Mouse (Mus musculus) heart, embryonic 14.5 days (tissue): ENCODE results near the gene Stx2. TPM values are rescaled to one million over a fixed set of nuclear protein-coding genes. Genes with fewer than 3 reads are reported as not detected.
"Not testable (repeated sequence)": the region's sequence is repeated elsewhere in the genome, so short reads cannot be mapped to it uniquely, and the experiment has no call there.

Experiments used
- ATAC-seq: fragments of 200-750 bp; cut with Nextera tagmentation; 2 replicates; pipeline ENCODE4 v1.8.0; 2017; ENCODE audit warnings: low read depth, moderate TSS enrichment; ENCODE audit not compliant: insufficient number of reproducible peaks, insufficient read depth, low FRiP score
- H3K27ac ChIP-seq, 2 experiments: fragments of 200-500 bp in 1 of 2; fragments of 300-500 bp in 1 of 2; sonication (generic) in 1 of 2; replicated peaks in 1 of 2; 2 replicates each; pipeline ENCODE4 v1.5.1; 2012 to 2014; ENCODE audit warnings: low read depth in 2 of 2, low read length in 2 of 2, control low read depth in 1 of 2, mild to moderate bottlenecking in 1 of 2, mixed read lengths in 1 of 2; ENCODE audit not compliant: control insufficient read depth in 1 of 2, insufficient read depth in 1 of 2
- H3K27me3 ChIP-seq: fragments of 300-500 bp; sonication (generic); 2 replicates; pipeline ENCODE4 v1.6.1; 2014; ENCODE audit warnings: mild to moderate bottlenecking, low read length, control low read depth; ENCODE audit not compliant: control insufficient read depth, insufficient read depth
- H3K36me3 ChIP-seq: fragments of 300-500 bp; sonication (generic); 2 replicates; pipeline ENCODE4 v1.6.1; 2014; ENCODE audit warnings: mild to moderate bottlenecking, control low read depth, low read length, mixed read lengths; ENCODE audit not compliant: control insufficient read depth, insufficient read depth
- H3K4me1 ChIP-seq, 2 experiments: fragments of 200-500 bp in 1 of 2; fragments of 300-500 bp in 1 of 2; sonication (generic) in 1 of 2; 2 replicates each; pipeline ENCODE4 v1.6.1; 2012 to 2014; ENCODE audit warnings: low read length in 2 of 2, control low read depth in 1 of 2, mixed read lengths in 1 of 2; ENCODE audit not compliant: control insufficient read depth in 2 of 2, insufficient read depth in 2 of 2
- H3K4me2 ChIP-seq: fragments of 300-500 bp; sonication (generic); 2 replicates; pipeline ENCODE4 v1.6.1; 2014; ENCODE audit warnings: mild to moderate bottlenecking, low read length
- H3K4me3 ChIP-seq, 2 experiments: fragments of 200-500 bp in 1 of 2; fragments of 300-500 bp in 1 of 2; sonication (generic) in 1 of 2; 2 replicates each; pipeline ENCODE4 v1.5.1; 2012 to 2014; ENCODE audit warnings: low read length in 2 of 2, mild to moderate bottlenecking in 2 of 2, control low read depth in 1 of 2, low read depth in 1 of 2, moderate library complexity in 1 of 2; ENCODE audit not compliant: control insufficient read depth in 1 of 2, insufficient read depth in 1 of 2
- H3K9ac ChIP-seq: fragments of 300-500 bp; sonication (generic); 2 replicates; pipeline ENCODE4 v1.6.1; 2014; ENCODE audit warnings: mild to moderate bottlenecking, low read length
- H3K9me3 ChIP-seq: fragments of 300-500 bp; sonication (generic); 2 replicates; pipeline ENCODE4 v1.6.1; 2016; ENCODE audit warnings: low read length, control low read depth; ENCODE audit not compliant: control insufficient read depth
- WGBS: fragments of 180-500 bp; shearing (Covaris S2); extraction: QIAGEN DNeasy Blood & Tissue Kit; methylation state at CpG from one replicate; pipeline ENCODE4 v1.1.7; 2014; 5-methylcytosine and 5-hydroxymethylcytosine counted together
- polyA plus RNA-seq: library from polyadenylated mRNA; unstranded; fragments of >200 nt; fragmentation: Nextera tagmentation; extraction: Ambion mirVana; gene quantifications from 2 replicates; pipeline ENCODE4 v1.2.1, GENCODE M21; 2014

The Stx2 gene
- polyA plus RNA-seq, 1 experiment from 2014 or later, result 21.3 TPM

- Histone ChIP-seq H3K27ac (no peak overlapping the region), H3K9ac (no peak overlapping the region), H3K9me3 (no peaks in the 10 kb centered on the region), H3K27me3 (no peaks in the 10 kb centered on the region), H3K36me3 (peaks cover 65% of the 10 kb centered on the region), H3K4me1 (no peaks in the 10 kb centered on the region), H3K4me3 (no peak overlapping the region), H3K4me2 (no peak overlapping the region)
- ATAC-seq, result no peak
- WGBS, result 83% methylated on average over 19 of the region's 19 CpGs
These were observed 21.0 kb downstream of the Stx2 start for GRCm38 (mm10) chr5:128987141-128987954.

- no peak for ATAC-seq
- no peak overlapping the region for H3K27ac ChIP-seq
- H3K9me3 ChIP-seq, result no peaks in the 10 kb centered on the region
- peaks cover 51% of the 10 kb centered on the region for H3K36me3 ChIP-seq
- H3K4me1 ChIP-seq, result no peaks in the 10 kb centered on the region
- no peak overlapping the region for H3K4me3 ChIP-seq
- H3K27me3 ChIP-seq, result no peaks in the 10 kb centered on the region
- H3K9ac ChIP-seq, result no peak overlapping the region
- no peak overlapping the region for H3K4me2 ChIP-seq
- 93% methylated on average over 13 of the region's 13 CpGs for WGBS
These were observed 22.4 kb downstream of the Stx2 start for GRCm38 (mm10) chr5:128985946-128986345.

DNA sequence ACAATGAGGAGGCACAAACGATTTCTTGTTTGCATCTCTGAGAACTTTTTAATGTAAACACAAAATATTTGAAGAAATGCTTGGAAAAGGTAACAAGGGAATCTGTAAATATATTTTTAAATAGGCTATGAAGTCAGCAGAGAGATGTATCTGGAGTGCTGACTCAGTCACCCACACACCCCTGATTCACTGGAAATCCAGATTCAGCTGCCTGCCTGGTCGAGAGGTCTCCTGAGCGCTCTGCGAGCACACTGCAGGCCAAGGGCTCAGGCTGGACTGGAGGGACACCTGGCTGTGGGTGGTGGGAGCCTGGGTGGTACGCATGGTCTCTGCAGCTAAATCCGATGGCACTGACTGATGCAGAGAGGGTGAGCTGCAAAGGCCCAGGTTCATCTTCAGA is 23.8 kb downstream of the Stx2 start:
- no peak overlapping the region for H3K9ac ChIP-seq
- no peak for ATAC-seq
- no peak overlapping the region for H3K4me2 ChIP-seq
- H3K36me3 ChIP-seq, result peaks cover 40% of the 10 kb centered on the region
- no peak overlapping the region for H3K4me3 ChIP-seq
- H3K27me3 ChIP-seq, result no peaks in the 10 kb centered on the region
- H3K9me3 ChIP-seq, result no peaks in the 10 kb centered on the region
- no peak overlapping the region for H3K27ac ChIP-seq
- no peaks in the 10 kb centered on the region for H3K4me1 ChIP-seq
- 86% methylated on average over 6 of the region's 6 CpGs for WGBS

DNA sequence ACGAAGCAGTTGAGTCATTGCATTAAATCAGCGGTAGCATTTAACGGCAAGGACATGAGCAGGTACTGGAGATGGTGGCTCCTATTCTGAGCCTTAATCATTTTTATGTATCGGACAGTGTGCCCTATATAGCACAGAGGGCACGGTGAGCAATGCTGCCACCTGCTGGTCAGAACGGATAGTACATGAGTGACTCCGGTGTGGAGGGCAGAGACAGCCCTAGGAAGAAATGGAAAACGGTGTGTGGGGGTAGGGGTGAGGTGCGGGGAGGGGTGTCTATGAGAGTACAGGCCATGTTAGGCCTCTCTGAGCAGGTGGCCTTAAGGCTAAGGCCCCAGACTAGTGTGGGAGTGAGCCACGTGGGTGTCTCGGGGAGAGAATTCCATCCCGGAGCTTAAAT is 26.8 kb downstream of the Stx2 start:
- Histone ChIP-seq H3K27me3 (no peaks in the 10 kb centered on the region), H3K4me1 (no peaks in the 10 kb centered on the region), H3K27ac (no peak overlapping the region), H3K9me3 (no peaks in the 10 kb centered on the region), H3K36me3 (peaks cover 21% of the 10 kb centered on the region), H3K9ac (no peak overlapping the region), H3K4me2 (no peak overlapping the region), H3K4me3 (no peak overlapping the region)
- 23% methylated on average over 12 of the region's 12 CpGs for WGBS
- ATAC-seq, result no peak; the same call in 1 of the 2 replicates

- H3K4me1 ChIP-seq, result no peaks in the 10 kb centered on the region
- no peak for ATAC-seq
- 56% methylated on average over 7 of the region's 7 CpGs for WGBS
- no peak overlapping the region for H3K4me2 ChIP-seq
- peaks cover 14% of the 10 kb centered on the region for H3K36me3 ChIP-seq
- H3K4me3 ChIP-seq, result no peak overlapping the region
- H3K9me3 ChIP-seq, result no peaks in the 10 kb centered on the region
- H3K9ac ChIP-seq, result no peak overlapping the region
- H3K27me3 ChIP-seq, result no peaks in the 10 kb centered on the region
- H3K27ac ChIP-seq, result no peak overlapping the region
These were observed 27.5 kb downstream of the Stx2 start for GRCm38 (mm10) chr5:128980857-128981256.

DNA sequence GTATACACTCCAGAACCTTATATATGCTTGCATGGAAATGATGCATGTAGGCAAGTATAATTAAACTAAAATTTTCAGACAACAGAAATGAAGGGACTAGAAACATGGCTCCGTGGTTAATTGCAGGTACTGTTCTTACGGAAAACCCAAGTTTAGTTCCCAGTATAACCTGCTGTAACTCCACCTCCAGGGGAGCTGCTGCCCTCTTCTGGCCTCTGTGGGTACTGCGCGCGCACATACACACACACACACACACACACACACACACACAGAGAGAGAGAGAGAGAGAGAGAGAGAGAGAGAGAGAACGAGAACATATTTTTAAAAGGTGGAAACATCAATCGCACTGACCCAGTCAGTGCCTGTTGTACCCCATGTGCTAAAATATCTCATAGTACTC is 29.4 kb downstream of the Stx2 start:
- ATAC-seq, result no peak
- Histone ChIP-seq H3K36me3 (no peaks in the 10 kb centered on the region), H3K9ac (no peak overlapping the region), H3K4me3 (no peak overlapping the region), H3K4me1 (no peaks in the 10 kb centered on the region), H3K27me3 (no peaks in the 10 kb centered on the region), H3K4me2 (no peak overlapping the region), H3K27ac (no peak overlapping the region), H3K9me3 (no peaks in the 10 kb centered on the region)
- WGBS, result 94% methylated on average over 7 of the region's 7 CpGs

DNA sequence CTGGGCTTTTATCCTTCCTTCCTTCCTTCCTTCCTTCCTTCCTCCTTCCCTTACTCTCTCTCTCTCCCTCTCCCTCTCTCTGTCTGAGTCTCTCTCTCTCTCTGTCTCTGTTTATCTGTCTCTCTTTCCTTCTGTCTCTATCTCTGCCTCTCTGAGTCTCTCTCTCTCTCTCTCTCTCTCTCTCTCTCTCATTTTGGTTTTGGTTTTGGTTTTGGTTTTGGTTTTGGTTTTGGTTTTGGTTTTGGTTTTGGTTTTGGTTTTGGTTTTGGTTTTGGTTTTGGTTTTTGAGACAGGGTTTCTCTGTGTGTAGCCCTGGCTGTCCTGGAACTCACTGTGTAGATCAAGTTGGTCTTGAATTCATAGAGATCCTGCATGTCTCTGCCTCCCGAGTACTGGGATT is 30.9 kb downstream of the Stx2 start:
- H3K4me3 ChIP-seq, H3K9ac ChIP-seq, H3K36me3 ChIP-seq, H3K9me3 ChIP-seq, ATAC-seq, H3K27me3 ChIP-seq, H3K27ac ChIP-seq, H3K4me1 ChIP-seq, H3K4me2 ChIP-seq: not testable (repeated sequence)
- 58% methylated on average over 1 of the region's 1 CpGs for WGBS

GRCm38 (mm10) chr5:128976266-128976665 is 32.1 kb downstream of the Stx2 start:
- H3K4me2 ChIP-seq, result no peak overlapping the region
- no peaks in the 10 kb centered on the region for H3K9me3 ChIP-seq
- WGBS, result 34% methylated on average over 4 of the region's 4 CpGs
- no peak overlapping the region for H3K9ac ChIP-seq
- no peak for ATAC-seq
- no peak overlapping the region for H3K4me3 ChIP-seq
- no peak overlapping the region for H3K27ac ChIP-seq
- no peaks in the 10 kb centered on the region for H3K27me3 ChIP-seq
- H3K36me3 ChIP-seq, result no peaks in the 10 kb centered on the region
- H3K4me1 ChIP-seq, result no peaks in the 10 kb centered on the region
